8 mouse cellular contexts compared by ENCODE assay signal in the genomic region with DNA sequence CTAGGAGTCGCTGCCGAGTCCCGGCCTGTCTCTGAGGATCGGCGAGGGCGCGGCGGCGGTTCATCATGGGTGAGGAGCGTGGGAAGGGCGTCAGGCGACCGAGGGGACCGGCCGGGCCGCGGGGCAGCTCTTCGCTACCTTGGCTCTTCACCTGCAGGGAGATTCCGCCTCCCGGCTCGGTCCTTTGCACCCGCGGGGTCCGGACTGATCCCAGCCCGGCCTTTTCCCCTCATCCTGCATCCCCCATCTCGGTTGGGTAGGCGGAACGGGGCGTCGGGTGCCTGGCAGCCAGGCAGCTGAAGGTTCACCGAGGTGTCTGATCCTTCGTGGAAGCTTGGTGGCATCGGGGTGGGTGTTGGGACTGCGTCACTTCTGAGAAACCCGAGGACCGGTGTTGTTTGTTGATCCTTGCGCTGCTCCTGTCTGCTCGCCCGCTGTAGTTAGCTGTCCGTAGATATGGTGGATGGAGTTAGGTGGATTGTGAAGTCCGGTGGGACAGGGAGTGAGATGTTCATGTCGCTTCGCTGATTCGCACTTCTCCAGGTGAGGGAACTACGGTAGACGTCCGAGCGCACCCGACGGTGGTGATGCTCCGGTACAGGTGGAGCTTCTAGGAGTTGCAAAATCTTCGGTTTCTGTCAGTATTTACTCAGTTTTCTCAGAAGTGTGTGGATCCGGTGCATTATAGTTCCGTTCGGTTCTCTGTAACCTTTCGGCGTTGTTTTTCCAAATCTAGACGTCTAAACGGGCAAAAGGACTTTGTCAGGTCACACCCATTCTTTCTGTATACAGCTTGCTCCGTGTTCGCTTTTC. TPM values are rescaled to one million over a fixed set of nuclear protein-coding genes. Genes with fewer than 3 reads are reported as not detected.
A peak's percentile ranks its signal among the peaks of the same experiment; 100 is the strongest.
DNase-seq lines count a peak whose midpoint lies in the region; ATAC-seq and TF ChIP-seq lines count a peak whose summit lies in the region.

No protein-coding gene starts in this region.

- no peaks in the 10 kb centered on the region for H3K36me3 ChIP-seq in forebrain, embryonic 11.5 days (ENCODE audit: control insufficient read depth, insufficient read depth, low read length)
- peaks cover 11% of the 10 kb centered on the region; the same call in 1 of the 2 replicates for H3K36me3 ChIP-seq in limb, embryonic 15.5 days

- ATAC-seq in forebrain, embryonic 11.5 days (replicated peaks; ENCODE audit: low FRiP score): peak; percentile 47
- ATAC-seq in limb, embryonic 15.5 days (ENCODE audit: insufficient number of reproducible peaks, low FRiP score, low TSS enrichment, low read depth): peak; percentile 38; the same call in 1 of the 2 replicates

- H3K9me3 ChIP-seq in forebrain, embryonic 11.5 days (ENCODE audit: control insufficient read depth, low read length): no peaks in the 10 kb centered on the region
- H3K9me3 ChIP-seq in limb, embryonic 15.5 days: no peaks in the 10 kb centered on the region

- peak overlapping the region; percentile 88 for H3K4me2 ChIP-seq in forebrain, embryonic 11.5 days (ENCODE audit: low read depth, low read length, severe bottlenecking)
- H3K4me2 ChIP-seq in limb, embryonic 15.5 days: peak overlapping the region; percentile 81

- H3K9ac ChIP-seq in forebrain, embryonic 11.5 days (ENCODE audit: low read length): peak overlapping the region; percentile 95
- H3K9ac ChIP-seq in limb, embryonic 15.5 days: peak overlapping the region; percentile 96

- H3K4me3 ChIP-seq in layer of hippocampus, adult 2 months: peak overlapping the region; percentile 90
- H3K4me3 ChIP-seq in forebrain, embryonic 11.5 days (ENCODE audit: low read depth, low read length): peak overlapping the region; percentile 91
- H3K4me3 ChIP-seq in limb, embryonic 15.5 days: peak overlapping the region; percentile 75
- peak overlapping the region; percentile 77 for H3K4me3 ChIP-seq in olfactory bulb, adult 2 months (ENCODE audit: insufficient read depth, low read depth, low read length)

- no peaks in the 10 kb centered on the region for H3K27me3 ChIP-seq in forebrain, embryonic 11.5 days (ENCODE audit: control insufficient read depth, insufficient read depth, low read length)
- H3K27me3 ChIP-seq in limb, embryonic 15.5 days: no peaks in the 10 kb centered on the region

- no peak for TF ChIP-seq POLR2A in olfactory bulb, adult 2 months (IDR thresholded peaks at IDR 0.05; ENCODE audit: insufficient read depth, low read depth, low read length)

- H3K4me1 ChIP-seq in forebrain, embryonic 11.5 days (replicated peaks; ENCODE audit: control insufficient read depth, insufficient read depth, low read length): peaks cover 6% of the 10 kb centered on the region; the same call in 1 of the 2 replicates
- peaks cover 13% of the 10 kb centered on the region for H3K4me1 ChIP-seq in limb, embryonic 15.5 days
- peaks cover 5% of the 10 kb centered on the region; the same call in 1 of the 2 replicates for H3K4me1 ChIP-seq in olfactory bulb, adult 2 months (ENCODE audit: control insufficient read depth, insufficient read depth, low read length)

- no peak for TF ChIP-seq CTCF in layer of hippocampus, adult 2 months (conservative IDR thresholded peaks at IDR 0.05)
- TF ChIP-seq CTCF in olfactory bulb, adult 2 months (IDR thresholded peaks at IDR 0.05; ENCODE audit: insufficient read depth, low read depth, low read length): no peak

- peak overlapping the region; percentile 97 for H3K27ac ChIP-seq in layer of hippocampus, adult 2 months
- H3K27ac ChIP-seq in forebrain, embryonic 11.5 days (ENCODE audit: low read depth, low read length): 0 out of 2 replicates have a peak overlapping the region, but pooled peaks have one; percentile 34
- peak overlapping the region; percentile 91 for H3K27ac ChIP-seq in limb, embryonic 15.5 days
- peak overlapping the region; percentile 31; the same call in 1 of the 2 replicates for H3K27ac ChIP-seq in olfactory bulb, adult 2 months (ENCODE audit: insufficient read depth, low read depth, low read length)

- DNase-seq in layer of hippocampus, adult 2 months (ENCODE audit: low spot score in 2 of 2): no peak
- no peak for DNase-seq in layer of hippocampus, postnatal 36 days
- DNase-seq in R1 (ENCODE audit: low read depth, low spot score): peak; percentile 58
- DNase-seq in forebrain, embryonic 11.5 days (ENCODE audit: low spot score): no peak
- no peak for DNase-seq in cerebellum, postnatal 10 days
- DNase-seq in layer of hippocampus, adult 11-12 months (ENCODE audit: low spot score): no peak

- WGBS in forebrain, embryonic 11.5 days: 2% methylated on average over 61 of the region's 61 CpGs
- 2% methylated on average over 60 of the region's 61 CpGs for WGBS in limb, embryonic 15.5 days
- WGBS in olfactory bulb, adult 2 months: 1% methylated on average over 61 of the region's 61 CpGs

RNA-seq across cellular contexts. Expression of gene Arl1, which starts 1.0 kb away (rescaled TPM):
- total RNA-seq in layer of hippocampus, adult 2 months (2021): 100 to 1,000 TPM; 132 TPM
- 100 to 1,000 TPM; 137 to 140 TPM for total RNA-seq in layer of hippocampus, postnatal 36 days (2021)
- polyA plus RNA-seq in forebrain, embryonic 11.5 days (2014; fragmentation: Nextera tagmentation; extraction: Ambion mirVana): 147 and 154 TPM in 2 replicates
- polyA plus RNA-seq in limb, embryonic 15.5 days (2015; fragmentation: Nextera tagmentation; extraction: Ambion mirVana): 247 and 258 TPM in 2 replicates
- not detected in 2 replicates for polyA plus RNA-seq in olfactory bulb, adult 2 months (2012; ENCODE audit: insufficient read depth, insufficient read length, low replicate concordance, missing spikeins)

RNA-seq across cellular contexts. Expression of gene Spic, which starts 46.9 kb away (rescaled TPM):
- total RNA-seq in layer of hippocampus, adult 2 months (2021): not detected
- total RNA-seq in layer of hippocampus, postnatal 36 days (2021): not detected
- not detected in 2 replicates for polyA plus RNA-seq in forebrain, embryonic 11.5 days (2014; fragmentation: Nextera tagmentation; extraction: Ambion mirVana)
- 0.27 and 0.38 TPM in 2 replicates for polyA plus RNA-seq in limb, embryonic 15.5 days (2015; fragmentation: Nextera tagmentation; extraction: Ambion mirVana)
- polyA plus RNA-seq in olfactory bulb, adult 2 months (2012; ENCODE audit: insufficient read depth, insufficient read length, low replicate concordance, missing spikeins): not detected in 2 replicates

Comparison
In these comparisons a context has a peak if more than half of its experiments do, and no peak if none do; other contexts are left out.
1. H3K27ac ChIP-seq: peak in every context shown above with its lines; median percentile 97 in layer of hippocampus, adult 2 months; 91 in limb, embryonic 15.5 days; 34 in forebrain, embryonic 11.5 days; 31 in olfactory bulb, adult 2 months.